ENCODE assay signal across 8 mouse cellular contexts in genomic region chr2:25376589-25376988, GRCm38 (mm10). TPM values are rescaled to one million over a fixed set of nuclear protein-coding genes. Genes with fewer than 3 reads are reported as not detected.
DNase-seq lines count a peak whose midpoint lies in the region; ATAC-seq and TF ChIP-seq lines count a peak whose summit lies in the region.

No protein-coding gene starts in this region.

- peaks cover 8% of the 10 kb centered on the region for H3K4me1 ChIP-seq in embryonic facial prominence, embryonic 11.5 days (ENCODE audit: control insufficient read depth, insufficient read depth, low read length)

- H3K9me3 ChIP-seq in embryonic facial prominence, embryonic 11.5 days (replicated peaks; ENCODE audit: control insufficient read depth, low read length), result no peaks in the 10 kb centered on the region

- H3K4me2 ChIP-seq in embryonic facial prominence, embryonic 11.5 days (ENCODE audit: low read depth, low read length), result no peak overlapping the region

- H3K27me3 ChIP-seq in embryonic facial prominence, embryonic 11.5 days (ENCODE audit: control insufficient read depth, insufficient read depth, low read length), result no peaks in the 10 kb centered on the region

- H3K36me3 ChIP-seq in embryonic facial prominence, embryonic 11.5 days (replicated peaks; ENCODE audit: control insufficient read depth, insufficient read depth, low read depth, low read length), result no peaks in the 10 kb centered on the region; the same call in none of the 2 replicates

- no peak for ATAC-seq in CD4-positive, CD25-positive, alpha-beta regulatory T cell, adult 4 months
- ATAC-seq in embryonic facial prominence, embryonic 11.5 days (replicated peaks; ENCODE audit: insufficient number of reproducible peaks, low FRiP score, low TSS enrichment, low read depth), result no peak

- 60% methylated on average over 4 of the region's 4 CpGs for WGBS in embryonic facial prominence, embryonic 11.5 days

- intact Hi-C loops in left cerebral cortex, adult 2 months (cut with DNase I), result loop anchor here (5.0 kb wide), 1 partner anchor 106 kb away; no protein-coding TSS in a partner anchor
- intact Hi-C loops in left cerebral cortex, postnatal 36 days (cut with DNase I), result no loop called here

- H3K4me3 ChIP-seq in left cerebral cortex, adult 2 months, result no peak overlapping the region
- H3K4me3 ChIP-seq in embryonic facial prominence, embryonic 11.5 days (ENCODE audit: low read depth, low read length), result no peak overlapping the region

- DNase-seq in CD4-positive, CD25-positive, alpha-beta regulatory T cell, adult 2 months (ENCODE audit: low read depth, low spot score), result peak; percentile 72
- DNase-seq in left cerebral cortex, adult 2 months (ENCODE audit: extremely low spot score in 1 of 2, low spot score in 2 of 2), result peak in 1 of 2 experiments; percentile 44
- DNase-seq in left cerebral cortex, postnatal 36 days (ENCODE audit: low spot score in 2 of 2), result no peak
- DNase-seq in MN1 (ENCODE audit: low spot score), result peak; percentile 70
- peak; percentile 69 for DNase-seq in embryonic facial prominence, embryonic 11.5 days (ENCODE audit: low spot score)
- DNase-seq in layer of hippocampus, postnatal 14 days (ENCODE audit: low spot score in 2 of 2), result peak; percentile 42 to 70
- DNase-seq in testis, postnatal 10 days (ENCODE audit: low spot score), result peak; percentile 72

- peak; percentile 82 for TF ChIP-seq CTCF in left cerebral cortex, adult 2 months (IDR thresholded peaks at IDR 0.05)

- no peak overlapping the region for H3K9ac ChIP-seq in embryonic facial prominence, embryonic 11.5 days (replicated peaks; ENCODE audit: low read length)

- no peak overlapping the region for H3K27ac ChIP-seq in left cerebral cortex, adult 2 months
- no peak overlapping the region for H3K27ac ChIP-seq in embryonic facial prominence, embryonic 11.5 days (replicated peaks; ENCODE audit: low read depth, low read length)

RNA-seq across cellular contexts. Expression of gene Sapcd2, which starts 4.5 kb away (rescaled TPM):
- polyA plus RNA-seq in CD4-positive, CD25-positive, alpha-beta regulatory T cell, adult 4 months (2017; shearing (Covaris generic)), result 1 to 10 TPM in 1 of 2 experiments, under 1 TPM in 1; 0.58 to 1.2 TPM
- 1 to 10 TPM; 2.1 to 2.7 TPM for total RNA-seq in left cerebral cortex, adult 2 months (2021)
- 1 to 10 TPM; 2.7 to 4.1 TPM for total RNA-seq in left cerebral cortex, postnatal 36 days (2021)
- polyA plus RNA-seq in embryonic facial prominence, embryonic 11.5 days (2014; fragmentation: Nextera tagmentation; extraction: Ambion mirVana), result 39.1 and 43.2 TPM in 2 replicates
- total RNA-seq in layer of hippocampus, postnatal 14 days (2021), result 10 to 100 TPM; 11.9 to 15.3 TPM

RNA-seq across cellular contexts. Expression of gene Uap1l1, which starts 11.1 kb away (rescaled TPM):
- 10 to 100 TPM; 18.0 to 18.8 TPM for polyA plus RNA-seq in CD4-positive, CD25-positive, alpha-beta regulatory T cell, adult 4 months (2017; shearing (Covaris generic))
- 10 to 100 TPM; 15.8 to 24.9 TPM for total RNA-seq in left cerebral cortex, adult 2 months (2021)
- total RNA-seq in left cerebral cortex, postnatal 36 days (2021), result 10 to 100 TPM; 17.0 to 20.8 TPM
- polyA plus RNA-seq in embryonic facial prominence, embryonic 11.5 days (2014; fragmentation: Nextera tagmentation; extraction: Ambion mirVana), result 5.2 and 8.9 TPM in 2 replicates
- 10 to 100 TPM in 1 of 2 experiments, 1 to 10 TPM in 1; 9.2 to 11.8 TPM for total RNA-seq in layer of hippocampus, postnatal 14 days (2021)

RNA-seq across cellular contexts. Expression of gene Entpd2, which starts 19.1 kb away (rescaled TPM):
- polyA plus RNA-seq in CD4-positive, CD25-positive, alpha-beta regulatory T cell, adult 4 months (2017; shearing (Covaris generic)), result not detected
- total RNA-seq in left cerebral cortex, adult 2 months (2021), result 10 to 100 TPM; 11.5 to 13.1 TPM
- total RNA-seq in left cerebral cortex, postnatal 36 days (2021), result 10 to 100 TPM; 12.0 to 13.9 TPM
- 0.10 and 0.28 TPM in 2 replicates for polyA plus RNA-seq in embryonic facial prominence, embryonic 11.5 days (2014; fragmentation: Nextera tagmentation; extraction: Ambion mirVana)
- 10 to 100 TPM; 22.3 to 23.4 TPM for total RNA-seq in layer of hippocampus, postnatal 14 days (2021)

RNA-seq across cellular contexts. Expression of gene Dpp7, which starts 20.4 kb away (rescaled TPM):
- 10 to 100 TPM; 15.5 to 24.6 TPM for polyA plus RNA-seq in CD4-positive, CD25-positive, alpha-beta regulatory T cell, adult 4 months (2017; shearing (Covaris generic))
- 10 to 100 TPM; 32.2 to 33.9 TPM for total RNA-seq in left cerebral cortex, adult 2 months (2021)
- 10 to 100 TPM; 27.1 to 34.1 TPM for total RNA-seq in left cerebral cortex, postnatal 36 days (2021)
- polyA plus RNA-seq in embryonic facial prominence, embryonic 11.5 days (2014; fragmentation: Nextera tagmentation; extraction: Ambion mirVana), result 18.2 and 19.1 TPM in 2 replicates
- 10 to 100 TPM; 24.7 to 29.4 TPM for total RNA-seq in layer of hippocampus, postnatal 14 days (2021)

RNA-seq across cellular contexts. Expression of gene Npdc1, which starts 22.6 kb away (rescaled TPM):
- polyA plus RNA-seq in CD4-positive, CD25-positive, alpha-beta regulatory T cell, adult 4 months (2017; shearing (Covaris generic)), result 1 to 10 TPM; 1.4 to 2.3 TPM
- 100 to 1,000 TPM; 337 to 366 TPM for total RNA-seq in left cerebral cortex, adult 2 months (2021)
- total RNA-seq in left cerebral cortex, postnatal 36 days (2021), result 100 to 1,000 TPM; 325 to 339 TPM
- polyA plus RNA-seq in embryonic facial prominence, embryonic 11.5 days (2014; fragmentation: Nextera tagmentation; extraction: Ambion mirVana), result 26.8 and 38.0 TPM in 2 replicates
- total RNA-seq in layer of hippocampus, postnatal 14 days (2021), result 100 to 1,000 TPM; 402 to 418 TPM

Comparison
In these comparisons a context has a peak if more than half of its experiments do, and no peak if none do; other contexts are left out.
1. DNase-seq: peak in CD4-positive, CD25-positive, alpha-beta regulatory T cell, adult 2 months (single experiment), MN1 (single experiment), embryonic facial prominence, embryonic 11.5 days (single experiment), layer of hippocampus, postnatal 14 days (2 of 2) and testis, postnatal 10 days (single experiment); none in left cerebral cortex, postnatal 36 days (0 of 2).